Mouse (Mus musculus): ENCODE data around the gene Ceacam19.

The Ceacam19 gene

GRCm38 (mm10) chr7:19836843-19837242 is 50.9 kb downstream of the Ceacam19 start:
- no peak for DNase-seq

GRCm38 (mm10) chr7:19834055-19834454 is 53.7 kb downstream of the Ceacam19 start:
- DNase-seq, result no peak

GRCm38 (mm10) chr7:19831837-19832236 is 55.9 kb downstream of the Ceacam19 start:
- DNase-seq, result peak; percentile 96

GRCm38 (mm10) chr7:19830682-19831156 is 57.0 kb downstream of the Ceacam19 start:
- peak; percentile 100 for DNase-seq

GRCm38 (mm10) chr7:19829694-19830093 is 58.1 kb downstream of the Ceacam19 start:
- DNase-seq, result no peak

- DNase-seq, result peak; percentile 95
Measured at GRCm38 (mm10) chr7:19826756-19827155, 61.0 kb downstream of the Ceacam19 start.
